In the genomic region with DNA sequence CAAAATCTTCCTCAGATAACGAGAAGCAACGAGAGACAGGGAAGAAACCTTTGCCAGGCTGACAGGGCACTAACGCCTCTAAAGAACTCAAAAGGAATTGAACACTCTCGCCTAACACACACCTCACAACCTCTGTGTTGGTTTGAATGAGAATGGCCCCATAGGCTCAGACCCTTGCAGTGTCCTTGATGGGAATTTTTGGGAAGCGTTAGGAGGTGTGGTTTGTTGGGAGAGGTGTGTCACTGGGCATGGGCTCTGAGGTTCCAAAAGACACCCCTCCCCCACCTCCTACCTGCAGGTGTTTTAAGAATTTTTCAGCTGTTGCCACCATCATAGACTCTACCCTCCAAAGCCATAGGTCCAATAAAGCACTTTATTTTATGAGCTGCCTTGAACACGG, we compare ENCODE assay signal across 17 mouse cellular contexts.
"Had no signal": no experiment of that assay in that cellular context is flagged by ENCODE, and none has a peak within 500 bp of the region (broad histone marks: within the 10 kb centered on the region; RNA-seq: fewer than 3 reads in every experiment).

No protein-coding gene starts in this region.

- H3K9ac ChIP-seq: liver, postnatal 0 days; lung, embryonic 15.5 days; midbrain, embryonic 13.5 days; midbrain, embryonic 15.5 days; neural tube, embryonic 12.5 days; stomach, embryonic 15.5 days had no signal

- DNase-seq: liver, postnatal 0 days; lung, adult 2 months; lung, postnatal 14 days; lung, postnatal 36 days; right cerebral cortex, postnatal 14 days; thymus, adult 18-20 months; thymus, postnatal 14 days; thymus, postnatal 36 days had no signal

- H3K4me1 ChIP-seq: lung, embryonic 15.5 days; neural tube, embryonic 12.5 days; stomach, embryonic 15.5 days had no signal

- H3K36me3 ChIP-seq: lung, embryonic 15.5 days; midbrain, embryonic 13.5 days; midbrain, embryonic 15.5 days; neural tube, embryonic 12.5 days had no signal

- ATAC-seq: liver, postnatal 0 days; lung, postnatal 0 days; midbrain, embryonic 13.5 days; midbrain, embryonic 15.5 days had no signal

- H3K27ac ChIP-seq: lung, embryonic 15.5 days; macrophage; midbrain, embryonic 13.5 days; midbrain, embryonic 15.5 days; neural tube, embryonic 12.5 days; stomach, embryonic 15.5 days had no signal

- H3K4me2 ChIP-seq: lung, embryonic 15.5 days; midbrain, embryonic 11.5 days; midbrain, embryonic 13.5 days; midbrain, embryonic 15.5 days; neural tube, embryonic 12.5 days; stomach, embryonic 15.5 days had no signal

- H3K4me3 ChIP-seq: lung, embryonic 15.5 days; megakaryocyte, embryonic 14.5 days; midbrain, embryonic 13.5 days; midbrain, embryonic 15.5 days; neural tube, embryonic 12.5 days; stomach, embryonic 15.5 days had no signal

- H3K9me3 ChIP-seq: lung, embryonic 15.5 days; megakaryocyte, embryonic 14.5 days; midbrain, embryonic 13.5 days; midbrain, embryonic 15.5 days; neural tube, embryonic 12.5 days; stomach, embryonic 15.5 days had no signal

- H3K27me3 ChIP-seq: lung, embryonic 15.5 days; midbrain, embryonic 13.5 days; midbrain, embryonic 15.5 days; neural tube, embryonic 12.5 days; stomach, embryonic 15.5 days had no signal
